Mouse (Mus musculus): Measurements from ENCODE around the gene Hnrnpa2b1. TPM values are rescaled to one million over a fixed set of nuclear protein-coding genes. Genes with fewer than 3 reads are reported as not detected.

Gene Hnrnpa2b1
- polyA plus RNA-seq, 1 experiment from 2014 or later, result 613 TPM

- H3K4me3 ChIP-seq (ENCODE audit: low read depth, low read length), result no peak overlapping the region
- ATAC-seq (no peak), DNase-seq (ENCODE audit: low spot score) (no peak)
- 31% methylated on average over 3 of the region's 3 CpGs for WGBS
- no peak overlapping the region for H3K4me2 ChIP-seq (replicated peaks; ENCODE audit: low read depth, low read length)
- H3K36me3 ChIP-seq (ENCODE audit: insufficient read depth, low read length), result peaks cover 3% of the 10 kb centered on the region; the same call in 1 of the 2 replicates
- no peaks in the 10 kb centered on the region for H3K27me3 ChIP-seq (replicated peaks; ENCODE audit: insufficient read depth, low read length)
- no peak overlapping the region for H3K27ac ChIP-seq (ENCODE audit: low read length)
- H3K4me1 ChIP-seq (ENCODE audit: insufficient read depth, low read depth, low read length), result no peaks in the 10 kb centered on the region
- no peak for TF ChIP-seq EP300 (IDR thresholded peaks at IDR 0.05)
- no peak for TF ChIP-seq CTCF (IDR thresholded peaks at IDR 0.05)
- no peaks in the 10 kb centered on the region for H3K9me3 ChIP-seq (ENCODE audit: low read length)
- H3K9ac ChIP-seq (replicated peaks; ENCODE audit: low read depth), result no peak overlapping the region
Measured at GRCm38 (mm10) chr6:51454949-51455348, 14.7 kb downstream of the Hnrnpa2b1 start.

GRCm38 (mm10) chr6:51452927-51453503 is 16.7 kb downstream of the Hnrnpa2b1 start:
- no peak overlapping the region for H3K4me3 ChIP-seq (ENCODE audit: low read depth, low read length)
- ATAC-seq (no peak), DNase-seq (ENCODE audit: low spot score) (no peak)
- H3K4me2 ChIP-seq (replicated peaks; ENCODE audit: low read depth, low read length), result no peak overlapping the region
- WGBS, result 51% methylated on average over 7 of the region's 7 CpGs
- no peak overlapping the region for H3K9ac ChIP-seq (replicated peaks; ENCODE audit: low read depth)
- H3K27ac ChIP-seq (ENCODE audit: low read length), result no peak overlapping the region
- TF ChIP-seq EP300 (IDR thresholded peaks at IDR 0.05), result no peak
- no peak for TF ChIP-seq CTCF (IDR thresholded peaks at IDR 0.05)
- H3K36me3 ChIP-seq (ENCODE audit: insufficient read depth, low read length), result no peaks in the 10 kb centered on the region
- H3K4me1 ChIP-seq (ENCODE audit: insufficient read depth, low read depth, low read length), result no peaks in the 10 kb centered on the region
- no peaks in the 10 kb centered on the region for H3K9me3 ChIP-seq (ENCODE audit: low read length)
- no peaks in the 10 kb centered on the region for H3K27me3 ChIP-seq (replicated peaks; ENCODE audit: insufficient read depth, low read length)

GRCm38 (mm10) chr6:51442191-51442835 is 27.4 kb downstream of the Hnrnpa2b1 start:
- 52% methylated on average over 9 of the region's 9 CpGs for WGBS
- no peak for ATAC-seq
- Histone ChIP-seq H3K9me3 (ENCODE audit: low read length) (no peaks in the 10 kb centered on the region), H3K4me2 (replicated peaks; ENCODE audit: low read depth, low read length) (no peak overlapping the region), H3K9ac (replicated peaks; ENCODE audit: low read depth) (no peak overlapping the region), H3K27me3 (replicated peaks; ENCODE audit: insufficient read depth, low read length) (no peaks in the 10 kb centered on the region), H3K4me1 (ENCODE audit: insufficient read depth, low read depth, low read length) (no peaks in the 10 kb centered on the region), H3K4me3 (ENCODE audit: low read depth, low read length) (no peak overlapping the region), H3K36me3 (ENCODE audit: insufficient read depth, low read length) (no peaks in the 10 kb centered on the region), H3K27ac (ENCODE audit: low read length) (no peak overlapping the region)
- no peak for TF ChIP-seq EP300 (IDR thresholded peaks at IDR 0.05)
- TF ChIP-seq CTCF (IDR thresholded peaks at IDR 0.05), result no peak
- no peak for DNase-seq (ENCODE audit: low spot score)

GRCm38 (mm10) chr6:51438826-51439330 is 30.8 kb downstream of the Hnrnpa2b1 start:
- no peak overlapping the region for H3K4me3 ChIP-seq (ENCODE audit: low read depth, low read length)
- ATAC-seq (no peak), DNase-seq (ENCODE audit: low spot score) (no peak)
- no peak overlapping the region for H3K9ac ChIP-seq (replicated peaks; ENCODE audit: low read depth)
- no peak for TF ChIP-seq CTCF (IDR thresholded peaks at IDR 0.05)
- no peak for TF ChIP-seq EP300 (IDR thresholded peaks at IDR 0.05)
- H3K4me1 ChIP-seq (ENCODE audit: insufficient read depth, low read depth, low read length), result no peaks in the 10 kb centered on the region
- no peak overlapping the region for H3K4me2 ChIP-seq (replicated peaks; ENCODE audit: low read depth, low read length)
- no peak overlapping the region for H3K27ac ChIP-seq (ENCODE audit: low read length)
- WGBS, result 72% methylated on average over 9 of the region's 9 CpGs
- H3K36me3 ChIP-seq (ENCODE audit: insufficient read depth, low read length), result no peaks in the 10 kb centered on the region
- no peaks in the 10 kb centered on the region for H3K9me3 ChIP-seq (ENCODE audit: low read length)
- H3K27me3 ChIP-seq (replicated peaks; ENCODE audit: insufficient read depth, low read length), result no peaks in the 10 kb centered on the region

GRCm38 (mm10) chr6:51437665-51438064 is 32.0 kb downstream of the Hnrnpa2b1 start:
- Histone ChIP-seq H3K36me3 (ENCODE audit: insufficient read depth, low read length) (no peaks in the 10 kb centered on the region), H3K27me3 (replicated peaks; ENCODE audit: insufficient read depth, low read length) (0 out of 2 replicates have a peak, but pooled peaks cover 9% of the 10 kb centered on the region), H3K4me3 (ENCODE audit: low read depth, low read length) (no peak overlapping the region), H3K4me2 (replicated peaks; ENCODE audit: low read depth, low read length) (no peak overlapping the region), H3K4me1 (ENCODE audit: insufficient read depth, low read depth, low read length) (no peaks in the 10 kb centered on the region), H3K9ac (replicated peaks; ENCODE audit: low read depth) (no peak overlapping the region), H3K9me3 (ENCODE audit: low read length) (no peaks in the 10 kb centered on the region), H3K27ac (ENCODE audit: low read length) (no peak overlapping the region)
- TF ChIP-seq CTCF (IDR thresholded peaks at IDR 0.05), result no peak
- TF ChIP-seq EP300 (IDR thresholded peaks at IDR 0.05), result no peak
- WGBS, result 31% methylated on average over 4 of the region's 4 CpGs
- peak; percentile 71 for DNase-seq (ENCODE audit: low spot score)
- ATAC-seq, result peak; percentile 59

GRCm38 (mm10) chr6:51434270-51434669 is 35.4 kb downstream of the Hnrnpa2b1 start:
- Histone ChIP-seq H3K27me3 (replicated peaks; ENCODE audit: insufficient read depth, low read length) (peaks cover 17% of the 10 kb centered on the region; the same call in 1 of the 2 replicates), H3K4me3 (ENCODE audit: low read depth, low read length) (no peak overlapping the region)
- 27% methylated on average over 7 of the region's 7 CpGs for WGBS

More at GRCm38 (mm10) chr6:51434270-51434669, 35.4 kb downstream of the Hnrnpa2b1 start:
- Histone ChIP-seq H3K4me2 (replicated peaks; ENCODE audit: low read depth, low read length) (no peak overlapping the region), H3K27ac (ENCODE audit: low read length) (no peak overlapping the region), H3K9ac (replicated peaks; ENCODE audit: low read depth) (no peak overlapping the region), H3K36me3 (ENCODE audit: insufficient read depth, low read length) (no peaks in the 10 kb centered on the region), H3K4me1 (ENCODE audit: insufficient read depth, low read depth, low read length) (no peaks in the 10 kb centered on the region), H3K9me3 (ENCODE audit: low read length) (no peaks in the 10 kb centered on the region)
- DNase-seq (ENCODE audit: low spot score) (peak; percentile 13), ATAC-seq (no peak)
- TF ChIP-seq CTCF (IDR thresholded peaks at IDR 0.05) (no peak), EP300 (IDR thresholded peaks at IDR 0.05) (no peak)
